Mouse (Mus musculus): ENCODE measurements at regions not wholly inside any gene's neighbourhood (a gene's known extent, or its start where the extent isn't known, plus 50 kb on each side); places are given as distances from the start of the nearest gene placed in this dataset.

GRCm38 (mm10) chr8:103422313-103422973 is 637.0 kb upstream of the Cdh11 start:
- no peak for DNase-seq (ENCODE audit: inconsistent age in 2 of 2, low spot score in 1 of 2)

GRCm38 (mm10) chr8:103425967-103426366 is 640.5 kb upstream of the Cdh11 start:
- no peak for DNase-seq (ENCODE audit: inconsistent age in 2 of 2, low spot score in 1 of 2)

- DNase-seq (ENCODE audit: inconsistent age in 2 of 2, low spot score in 1 of 2), result no peak
These were observed 645.5 kb upstream of the Cdh11 start for GRCm38 (mm10) chr8:103430874-103431492.

- no peak for DNase-seq (ENCODE audit: inconsistent age in 2 of 2, low spot score in 1 of 2)
These were observed 648.2 kb upstream of the Cdh11 start for GRCm38 (mm10) chr8:103433532-103434105.

- DNase-seq (ENCODE audit: inconsistent age in 2 of 2, low spot score in 1 of 2), result no peak
These were observed 653.7 kb upstream of the Cdh11 start for GRCm38 (mm10) chr8:103438995-103439717.

GRCm38 (mm10) chr8:103441163-103441562 is 655.7 kb upstream of the Cdh11 start:
- DNase-seq (ENCODE audit: inconsistent age in 2 of 2, low spot score in 1 of 2), result peak; percentile 32 to 73

GRCm38 (mm10) chr8:103442420-103443125 is 657.1 kb upstream of the Cdh11 start:
- DNase-seq (ENCODE audit: inconsistent age in 2 of 2, low spot score in 1 of 2), result no peak

- no peak for DNase-seq (ENCODE audit: inconsistent age in 2 of 2, low spot score in 1 of 2)
These were observed 656.8 kb upstream of the Cdh5 start for GRCm38 (mm10) chr8:103444577-103444976.

- DNase-seq (ENCODE audit: inconsistent age in 2 of 2, low spot score in 1 of 2), result no peak
These were observed 656.0 kb upstream of the Cdh5 start for GRCm38 (mm10) chr8:103445378-103445777.

GRCm38 (mm10) chr8:103447916-103448315 is 653.5 kb upstream of the Cdh5 start:
- no peak for DNase-seq (ENCODE audit: inconsistent age in 2 of 2, low spot score in 1 of 2)

GRCm38 (mm10) chr8:103451381-103452018 is 649.9 kb upstream of the Cdh5 start:
- no peak for DNase-seq (ENCODE audit: inconsistent age in 2 of 2, low spot score in 1 of 2)

- no peak for DNase-seq (ENCODE audit: inconsistent age in 2 of 2, low spot score in 1 of 2)
These were observed 644.2 kb upstream of the Cdh5 start for GRCm38 (mm10) chr8:103457176-103457575.

- DNase-seq (ENCODE audit: inconsistent age in 2 of 2, low spot score in 1 of 2), result no peak
These were observed 637.9 kb upstream of the Cdh5 start for GRCm38 (mm10) chr8:103463557-103463956.

- DNase-seq (ENCODE audit: inconsistent age in 2 of 2, low spot score in 1 of 2), result no peak
These were observed 636.6 kb upstream of the Cdh5 start for GRCm38 (mm10) chr8:103464777-103465353.

GRCm38 (mm10) chr8:103467536-103468160 is 633.8 kb upstream of the Cdh5 start:
- peak in 1 of 2 experiments; percentile 29 for DNase-seq (ENCODE audit: inconsistent age in 2 of 2, low spot score in 1 of 2)

GRCm38 (mm10) chr8:103469049-103469448 is 632.4 kb upstream of the Cdh5 start:
- DNase-seq (ENCODE audit: inconsistent age in 2 of 2, low spot score in 1 of 2), result no peak

GRCm38 (mm10) chr8:103470316-103470715 is 631.1 kb upstream of the Cdh5 start:
- DNase-seq (ENCODE audit: inconsistent age in 2 of 2, low spot score in 1 of 2), result no peak

GRCm38 (mm10) chr8:103475816-103476797 is 625.3 kb upstream of the Cdh5 start:
- DNase-seq (ENCODE audit: inconsistent age in 2 of 2, low spot score in 1 of 2), result no peak

Measured in adrenal gland, adult (tissue).